Mouse (Mus musculus) forebrain, embryonic 11.5 days (tissue): ENCODE measurements around the gene Pkd2l1. TPM values are rescaled to one million over a fixed set of nuclear protein-coding genes. Genes with fewer than 3 reads are reported as not detected.

ENCODE experiments used
- ATAC-seq: fragments of 200-750 bp; cut with Nextera tagmentation; replicated peaks from 2 replicates; pipeline ENCODE4 v1.8.0; 2017; ENCODE audit warnings: moderate TSS enrichment; ENCODE audit not compliant: low FRiP score
- DNase-seq: peaks from one replicate; pipeline ENCODE4 v3.0.0-alpha.2; 2017; ENCODE audit warnings: low spot score
- H3K27ac ChIP-seq: fragments of 300-500 bp; sonication (generic); 2 replicates; pipeline ENCODE4 v1.5.1; 2014; ENCODE audit warnings: low read depth, low read length
- H3K27me3 ChIP-seq: fragments of 300-500 bp; sonication (generic); 2 replicates; pipeline ENCODE4 v1.6.1; 2014; ENCODE audit warnings: mild to moderate bottlenecking, low read length, mixed read lengths; ENCODE audit not compliant: control insufficient read depth, insufficient read depth
- H3K36me3 ChIP-seq: fragments of 300-500 bp; sonication (generic); 2 replicates; pipeline ENCODE4 v1.6.1; 2014; ENCODE audit warnings: mild to moderate bottlenecking, low read length, moderate library complexity, mixed read lengths; ENCODE audit not compliant: control insufficient read depth, insufficient read depth
- H3K4me1 ChIP-seq: fragments of 300-500 bp; sonication (generic); replicated peaks from 2 replicates; pipeline ENCODE4 v1.6.1; 2014; ENCODE audit warnings: low read length, mixed read lengths; ENCODE audit not compliant: control insufficient read depth, insufficient read depth
- H3K4me2 ChIP-seq: fragments of 300-500 bp; sonication (generic); 2 replicates; pipeline ENCODE4 v1.6.1; 2014; ENCODE audit warnings: low read depth, mild to moderate bottlenecking, low read length, moderate library complexity, mixed read lengths; ENCODE audit not compliant: severe bottlenecking
- H3K4me3 ChIP-seq: fragments of 300-500 bp; sonication (generic); 2 replicates; pipeline ENCODE4 v1.5.1; 2014; ENCODE audit warnings: low read depth, low read length
- H3K9ac ChIP-seq: fragments of 300-500 bp; sonication (generic); 2 replicates; pipeline ENCODE4 v1.6.1; 2014; ENCODE audit warnings: low read length
- H3K9me3 ChIP-seq: fragments of 300-500 bp; sonication (generic); 2 replicates; pipeline ENCODE4 v1.6.1; 2016; ENCODE audit warnings: low read length, mixed read lengths; ENCODE audit not compliant: control insufficient read depth
- WGBS: fragments of 180-500 bp; shearing (Covaris S2); extraction: QIAGEN DNeasy Blood & Tissue Kit; methylation state at CpG from one replicate; pipeline ENCODE4 v1.1.7; 2014; 5-methylcytosine and 5-hydroxymethylcytosine counted together
- polyA plus RNA-seq: library from polyadenylated mRNA; unstranded; fragments of >200 nt; fragmentation: Nextera tagmentation; extraction: Ambion mirVana; gene quantifications from 2 replicates; pipeline ENCODE4 v1.2.1, GENCODE M21; 2014

Pkd2l1 gene
- polyA plus RNA-seq, 1 experiment from 2014 or later = 0.39 TPM

DNA sequence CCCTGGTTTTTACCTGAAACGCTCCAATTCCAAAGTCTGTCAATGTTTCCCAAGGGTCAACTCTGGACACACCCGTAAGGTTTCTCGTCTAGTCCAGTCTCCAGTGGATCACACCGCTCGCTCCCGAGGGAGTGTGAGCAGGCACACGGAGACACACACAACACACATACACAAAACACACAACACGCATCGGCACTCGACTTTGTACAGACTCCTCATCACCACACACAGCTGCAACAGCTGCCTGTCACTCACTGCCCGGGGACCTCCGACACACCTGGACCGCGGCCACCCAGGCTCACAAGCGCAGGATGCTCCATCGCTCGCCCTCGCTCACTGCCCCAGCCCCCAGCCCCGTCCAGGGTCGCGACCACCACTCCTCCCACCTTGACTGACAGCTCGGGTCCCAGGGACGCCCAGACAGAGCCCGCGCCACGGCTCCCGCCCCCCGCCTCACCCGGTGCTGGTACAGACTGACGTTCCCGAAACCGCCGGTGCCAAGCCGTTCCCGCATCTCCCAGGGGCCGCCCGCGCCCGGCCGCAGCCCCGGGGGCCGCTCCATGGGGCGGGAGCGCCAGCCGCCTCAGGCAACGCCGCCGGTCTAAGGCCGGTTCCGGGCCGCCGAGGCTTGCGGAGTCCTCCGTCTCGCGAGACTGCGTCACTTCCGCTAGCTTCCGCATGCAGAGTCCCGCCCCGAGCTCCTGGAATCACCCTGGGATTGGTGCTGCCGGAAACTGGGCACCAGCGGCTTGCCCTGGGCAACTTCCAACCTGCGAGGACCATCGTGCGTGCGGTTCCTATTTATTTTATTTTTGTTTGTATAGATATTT lies 85.2 kb downstream of the Pkd2l1 start, which contains the start of gene Chuk:
Gene Chuk, minus strand, starts transcription at position 650 of the 830 bp plus-strand sequence.
- ATAC-seq = peak; percentile 98
- Histone ChIP-seq H3K27me3 (no peaks in the 10 kb centered on the region), H3K4me2 (peak within 1 kb of the TSS; percentile 88), H3K4me3 (peak within 1 kb of the TSS; percentile 96), H3K27ac (no peak within 1 kb of the TSS), H3K9me3 (no peaks in the 10 kb centered on the region), H3K36me3 (no peaks in the 10 kb centered on the region; the same call in 1 of the 2 replicates), H3K4me1 (peaks cover 6% of the 10 kb centered on the region), H3K9ac (peak within 1 kb of the TSS; percentile 90)
- WGBS = 1% methylated on average over 65 of the region's 67 CpGs
- peak; percentile 98 for DNase-seq

DNA sequence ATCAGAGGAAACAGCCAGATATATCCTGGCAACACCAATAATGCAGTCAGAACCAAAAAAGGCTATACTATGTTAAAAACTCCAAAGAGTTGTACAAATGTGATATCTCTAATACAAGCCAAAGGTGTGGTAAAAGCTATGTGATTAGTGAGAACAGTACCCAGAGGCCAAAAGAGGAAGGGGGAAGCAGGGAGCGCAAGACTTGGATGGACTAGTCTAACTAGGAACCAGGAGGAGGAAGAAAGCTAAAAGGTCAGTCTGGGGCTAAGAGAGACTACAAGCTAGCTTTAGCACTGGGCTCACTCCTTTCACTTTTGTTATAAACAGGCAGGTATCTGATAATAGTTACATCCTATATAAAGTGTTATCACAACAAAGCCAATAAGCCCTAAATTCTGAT lies 87.8 kb downstream of the Pkd2l1 start:
- DNase-seq = no peak
- H3K9ac ChIP-seq = no peak overlapping the region
- no peaks in the 10 kb centered on the region for H3K36me3 ChIP-seq
- H3K4me3 ChIP-seq = no peak overlapping the region
- no peaks in the 10 kb centered on the region for H3K9me3 ChIP-seq
- H3K4me2 ChIP-seq = no peak overlapping the region
- WGBS = 95% methylated on average over 1 of the region's 1 CpGs
- H3K27me3 ChIP-seq = no peaks in the 10 kb centered on the region
- H3K4me1 ChIP-seq = peaks cover 6% of the 10 kb centered on the region
- ATAC-seq = no peak
- H3K27ac ChIP-seq = no peak overlapping the region

DNA sequence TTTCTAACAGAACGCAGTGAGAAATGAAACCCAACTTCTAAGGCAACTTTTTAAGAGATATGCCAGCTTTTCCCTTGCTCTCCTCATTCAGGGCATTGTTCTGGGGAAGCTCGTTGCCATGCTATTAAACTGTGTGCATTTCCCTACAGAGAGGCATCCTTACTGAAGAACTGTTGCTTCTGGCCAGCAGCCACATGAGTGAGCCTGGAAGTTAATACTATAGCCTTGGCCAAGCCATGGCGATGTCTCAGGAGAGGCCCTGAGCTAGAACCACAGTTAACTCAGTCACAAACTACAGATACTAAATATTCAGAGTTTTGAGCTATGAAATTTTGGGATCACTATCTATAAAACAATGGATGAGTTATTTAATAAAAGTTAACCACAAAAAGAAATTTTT lies 89.2 kb downstream of the Pkd2l1 start:
- H3K9me3 ChIP-seq = no peaks in the 10 kb centered on the region
- H3K36me3 ChIP-seq = no peaks in the 10 kb centered on the region; the same call in 1 of the 2 replicates
- no peak overlapping the region for H3K4me3 ChIP-seq
- no peak overlapping the region for H3K27ac ChIP-seq
- H3K9ac ChIP-seq = no peak overlapping the region
- DNase-seq = no peak
- WGBS = 94% methylated on average over 3 of the region's 3 CpGs
- peaks cover 6% of the 10 kb centered on the region for H3K4me1 ChIP-seq
- no peaks in the 10 kb centered on the region for H3K27me3 ChIP-seq
- H3K4me2 ChIP-seq = no peak overlapping the region
- no peak for ATAC-seq

DNA sequence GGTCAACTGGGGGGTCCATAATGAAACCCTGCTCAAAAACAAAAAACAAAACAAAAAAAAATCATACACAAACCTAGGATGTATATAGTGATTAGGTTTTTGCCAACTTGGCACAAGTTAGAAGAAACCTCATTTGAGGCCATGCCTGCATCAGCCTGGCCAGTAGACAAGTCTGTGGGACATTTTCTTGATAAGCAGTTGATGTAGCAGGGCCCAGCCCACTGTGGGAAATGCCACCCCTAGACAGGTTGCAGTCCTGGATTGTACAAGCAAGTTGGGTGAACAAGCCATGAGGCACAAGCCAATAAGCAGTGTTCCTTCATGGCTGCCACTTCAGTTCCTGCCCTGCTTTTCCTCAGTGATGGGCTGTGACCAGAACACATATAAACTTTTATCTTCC lies 91.4 kb downstream of the Pkd2l1 start:
- DNase-seq = no peak
- no peak overlapping the region for H3K27ac ChIP-seq
- no peak overlapping the region for H3K4me2 ChIP-seq
- H3K36me3 ChIP-seq = peaks cover 7% of the 10 kb centered on the region
- no peaks in the 10 kb centered on the region for H3K4me1 ChIP-seq
- no peak overlapping the region for H3K4me3 ChIP-seq
- H3K9ac ChIP-seq = no peak overlapping the region
- H3K9me3 ChIP-seq = no peaks in the 10 kb centered on the region
- H3K27me3 ChIP-seq = no peaks in the 10 kb centered on the region
- no peak for ATAC-seq

Other genes starting within 250 kb of the Pkd2l1 start
- gene Cpn1, start 205.9 kb downstream of the Pkd2l1 start, polyA plus RNA-seq = 0.09 TPM in 1 of 2 replicates, not detected in the other
- gene Cyp2c23, start 163.2 kb downstream of the Pkd2l1 start, polyA plus RNA-seq = not detected in 2 replicates
- 18.6 and 19.6 TPM in 2 replicates for gene Erlin1, start 122.7 kb downstream of the Pkd2l1 start, polyA plus RNA-seq
- 59.6 and 62.9 TPM in 2 replicates for gene Chuk, start 85.0 kb downstream of the Pkd2l1 start, polyA plus RNA-seq
- 44.2 and 47.9 TPM in 2 replicates for gene Cwf19l1, start 56.6 kb downstream of the Pkd2l1 start, polyA plus RNA-seq
- 101 and 108 TPM in 2 replicates for gene Bloc1s2, start 46.0 kb downstream of the Pkd2l1 start, polyA plus RNA-seq
- 0.49 TPM in 1 of 2 replicates, not detected in the other for gene Scd3, start 10.8 kb upstream of the Pkd2l1 start, polyA plus RNA-seq
- gene Scd2, start 101.2 kb upstream of the Pkd2l1 start, polyA plus RNA-seq = 433 and 466 TPM in 2 replicates
- not detected in 2 replicates for gene Scd4, start 140.7 kb upstream of the Pkd2l1 start, polyA plus RNA-seq
- gene Scd1, start 215.4 kb upstream of the Pkd2l1 start, polyA plus RNA-seq = 18.8 and 19.2 TPM in 2 replicates